Mouse (Mus musculus) spleen, adult 2 months (tissue): ENCODE measurements around the gene Gm49673.
"Not testable (repeated sequence)": the region's sequence is repeated elsewhere in the genome, so short reads cannot be mapped to it uniquely, and the experiment has no call there.

Source experiments
- CTCF ChIP-seq: fragments of 200-500 bp; IDR thresholded peaks from 2 replicates; pipeline ENCODE4 v1.5.1; 2011; ENCODE audit warnings: mild to moderate bottlenecking, inconsistent platforms; ENCODE audit not compliant: insufficient read depth, insufficient read length, insufficient replicate concordance; ENCODE audit errors: extremely low read depth
- POLR2A ChIP-seq: fragments of 200-500 bp; IDR thresholded peaks from 2 replicates; pipeline ENCODE4 v1.6.1; 2011; ENCODE audit warnings: low read depth, low read length, inconsistent platforms

DNA sequence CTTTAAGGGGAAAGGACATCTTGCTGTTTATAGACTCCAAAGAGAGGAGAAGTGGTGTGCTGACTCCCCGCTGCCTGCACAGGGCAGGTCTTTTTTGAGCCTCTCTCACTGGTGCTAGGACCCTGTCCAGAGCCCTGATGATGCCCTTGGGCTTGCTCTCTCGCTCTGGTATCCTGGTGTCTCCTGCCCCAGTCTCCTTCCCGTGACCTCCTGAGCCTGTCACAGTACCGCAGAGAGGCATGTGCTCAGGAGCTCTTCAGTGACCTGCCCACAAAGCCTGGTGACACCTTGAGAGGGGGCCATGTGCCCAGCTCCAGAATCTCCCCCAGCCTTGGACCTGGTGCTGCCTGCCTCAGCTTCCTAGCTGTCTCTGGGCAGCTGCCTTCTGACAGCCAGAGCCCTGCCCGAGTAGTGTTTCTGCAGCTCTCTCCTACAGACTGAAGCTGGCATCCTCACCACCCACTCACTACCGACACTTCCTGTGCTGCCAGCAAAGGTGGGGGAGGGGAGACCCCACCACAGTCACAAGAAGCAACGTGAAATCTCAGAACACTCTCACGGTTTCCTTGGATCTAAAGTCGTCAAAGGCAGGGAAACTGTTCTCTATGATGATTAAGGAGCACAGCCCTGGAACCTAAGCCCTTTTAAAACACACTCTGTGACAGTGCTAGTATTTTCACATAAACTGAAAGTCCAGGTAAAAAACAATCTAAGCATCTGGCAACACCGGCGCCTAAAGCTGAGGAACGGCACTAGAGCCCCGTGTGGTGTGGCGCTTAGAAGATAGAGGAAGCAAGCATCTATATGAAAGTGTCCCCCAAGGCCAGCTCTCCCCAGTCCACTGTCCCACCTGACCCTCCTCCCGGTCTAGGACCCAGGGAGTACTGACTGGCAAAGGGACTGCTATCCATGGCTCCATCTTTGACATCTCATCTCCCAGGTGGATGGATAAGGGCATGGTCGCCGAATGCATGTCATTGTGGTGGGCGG lies 54.8 kb downstream of the Gm49673 start:
- not testable (repeated sequence) for TF ChIP-seq POLR2A, CTCF
